Mouse (Mus musculus) heart, postnatal 0 days (tissue): ENCODE measurements around the gene Lingo2. TPM values are rescaled to one million over a fixed set of nuclear protein-coding genes. Genes with fewer than 3 reads are reported as not detected.

ENCODE experiments used
- ATAC-seq: fragments of 200-750 bp; cut with Nextera tagmentation; 2 replicates; pipeline ENCODE4 v1.8.0; 2017; ENCODE audit warnings: low read depth, moderate number of reproducible peaks, moderate library complexity; ENCODE audit not compliant: insufficient read depth
- DNase-seq: peaks from one replicate; pipeline ENCODE4 v3.0.0-alpha.2; 2016; ENCODE audit warnings: low spot score
- H3K27ac ChIP-seq: fragments of 300-500 bp; sonication (generic); 2 replicates; pipeline ENCODE4 v1.5.1; 2014; ENCODE audit warnings: low read depth, mild to moderate bottlenecking
- H3K27me3 ChIP-seq: fragments of 300-500 bp; sonication (generic); 2 replicates; pipeline ENCODE4 v1.6.1; 2014; ENCODE audit warnings: low read length, mixed read lengths; ENCODE audit not compliant: control insufficient read depth, insufficient read depth
- H3K36me3 ChIP-seq: fragments of 300-500 bp; sonication (generic); replicated peaks from 2 replicates; pipeline ENCODE4 v1.6.1; 2014; ENCODE audit warnings: low read length, mixed read lengths; ENCODE audit not compliant: control insufficient read depth, insufficient read depth
- H3K4me1 ChIP-seq: fragments of 300-500 bp; sonication (generic); 2 replicates; pipeline ENCODE4 v1.6.1; 2014; ENCODE audit warnings: antibody characterized with exemption; ENCODE audit not compliant: control insufficient read depth, insufficient read depth
- H3K4me2 ChIP-seq: fragments of 300-500 bp; sonication (generic); 2 replicates; pipeline ENCODE4 v1.6.1; 2014; ENCODE audit warnings: low read depth, mild to moderate bottlenecking, low read length, moderate library complexity
- H3K4me3 ChIP-seq: fragments of 300-500 bp; sonication (generic); 2 replicates; pipeline ENCODE4 v1.5.1; 2014; ENCODE audit warnings: low read depth, low read length
- H3K9ac ChIP-seq: fragments of 300-500 bp; sonication (generic); replicated peaks from 2 replicates; pipeline ENCODE4 v1.6.1; 2014; ENCODE audit warnings: low read depth, low read length, mixed read lengths
- H3K9me3 ChIP-seq: fragments of 300-500 bp; sonication (generic); replicated peaks from 2 replicates; pipeline ENCODE4 v1.6.1; 2016; ENCODE audit warnings: low read length; ENCODE audit not compliant: control insufficient read depth
- CTCF ChIP-seq: IDR thresholded peaks from 2 replicates; pipeline ENCODE4 v1.5.1; 2016; ENCODE audit warnings: antibody characterized with exemption, control low read depth, low read depth
- EP300 ChIP-seq: IDR thresholded peaks from 2 replicates; pipeline ENCODE4 v1.6.1; 2016; ENCODE audit warnings: antibody characterized with exemption, low read depth
- WGBS: fragments of 180-500 bp; shearing (Covaris S2); extraction: QIAGEN DNeasy Blood & Tissue Kit; methylation state at CpG from one replicate; pipeline ENCODE4 v1.1.7; 2014; 5-methylcytosine and 5-hydroxymethylcytosine counted together
- polyA plus RNA-seq: library from polyadenylated mRNA; unstranded; fragments of >200 nt; fragmentation: Nextera tagmentation; extraction: Ambion mirVana; gene quantifications from 2 replicates; pipeline ENCODE4 v1.2.1, GENCODE M21; 2015
- total RNA-seq: library from RNA; depleted of rRNA; stranded (reverse); fragments of >200 nt; gene quantifications from 2 replicates; pipeline ENCODE4 v1.2.3, GENCODE M21; 2014; ENCODE audit warnings: low replicate concordance

Lingo2 gene
- total and polyA plus RNA-seq, 2 experiments from 2014 or later, result 0.12 TPM; not detected in 1

DNA sequence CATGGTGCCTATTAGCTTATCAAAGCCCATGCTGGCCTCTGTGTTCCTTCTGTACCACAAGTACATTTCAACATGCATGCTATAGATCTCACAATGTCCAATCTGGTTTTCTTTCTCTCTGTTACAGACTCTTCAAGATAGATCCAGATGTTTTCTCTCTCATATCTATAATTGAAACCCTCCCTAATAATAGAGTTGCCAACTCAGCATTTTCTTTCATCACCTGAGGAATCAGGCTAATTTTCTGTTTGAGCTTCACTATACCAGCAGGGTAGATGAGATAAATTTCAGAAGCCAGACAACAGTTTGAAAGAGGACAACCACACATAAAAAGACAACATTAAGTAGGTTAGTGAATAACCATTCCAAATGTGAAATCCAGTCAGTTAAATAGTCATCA lies 303.8 kb downstream of the Lingo2 start:
- no peak for ATAC-seq
- H3K27me3 ChIP-seq, result no peaks in the 10 kb centered on the region
- H3K27ac ChIP-seq, result no peak overlapping the region
- no peak for TF ChIP-seq EP300
- TF ChIP-seq CTCF, result no peak
- no peak overlapping the region for H3K4me2 ChIP-seq
- no peak overlapping the region for H3K9ac ChIP-seq
- H3K4me1 ChIP-seq, result no peaks in the 10 kb centered on the region
- no peaks in the 10 kb centered on the region for H3K36me3 ChIP-seq
- no peak overlapping the region for H3K4me3 ChIP-seq
- no peaks in the 10 kb centered on the region for H3K9me3 ChIP-seq
- DNase-seq, result no peak

DNA sequence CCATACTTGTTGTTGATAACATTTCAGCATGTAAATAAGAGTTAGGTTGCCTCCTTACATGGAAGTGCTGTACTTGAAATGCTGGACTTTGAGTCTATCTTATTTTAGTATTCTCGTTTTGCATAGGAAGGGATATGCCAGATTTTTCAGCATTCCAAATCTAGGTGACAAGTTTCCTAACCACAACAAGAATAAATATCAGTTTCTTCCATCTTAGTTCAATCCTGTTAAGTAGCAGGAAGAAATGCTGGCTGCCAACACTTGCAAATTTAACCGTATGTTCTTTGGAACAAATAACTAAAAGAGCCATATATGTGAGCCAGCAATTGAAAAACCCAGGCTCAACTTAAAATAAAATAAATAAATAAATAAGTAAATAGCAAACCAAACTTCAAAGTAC lies 315.9 kb downstream of the Lingo2 start:
- no peak overlapping the region for H3K27ac ChIP-seq
- no peak for TF ChIP-seq CTCF
- no peak for TF ChIP-seq EP300
- no peaks in the 10 kb centered on the region for H3K9me3 ChIP-seq
- H3K4me2 ChIP-seq, result no peak overlapping the region
- H3K4me3 ChIP-seq, result no peak overlapping the region
- ATAC-seq (no peak), DNase-seq (no peak)
- no peaks in the 10 kb centered on the region for H3K36me3 ChIP-seq
- no peaks in the 10 kb centered on the region for H3K4me1 ChIP-seq
- 73% methylated on average over 2 of the region's 2 CpGs for WGBS
- H3K27me3 ChIP-seq, result no peaks in the 10 kb centered on the region
- H3K9ac ChIP-seq, result no peak overlapping the region

DNA sequence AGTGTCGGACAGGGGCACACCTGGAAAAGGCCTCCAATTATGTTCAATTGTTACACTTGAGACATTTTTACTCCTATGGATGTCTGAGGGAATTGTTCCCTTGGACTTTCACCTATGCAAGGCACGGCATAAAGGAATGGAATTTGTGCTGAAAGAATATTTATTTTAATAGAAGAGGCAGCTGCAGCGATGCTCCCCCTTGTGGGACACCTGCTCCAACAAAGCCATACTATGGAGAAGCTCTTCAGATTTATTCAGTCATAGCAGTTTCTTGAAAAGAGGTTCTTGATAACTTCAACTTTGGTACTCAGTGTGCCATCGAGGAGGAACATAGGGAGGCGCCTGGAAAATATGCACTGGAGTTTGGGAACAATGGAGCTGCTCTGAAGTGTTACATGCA lies 374.7 kb downstream of the Lingo2 start:
- Histone ChIP-seq H3K9me3 (no peaks in the 10 kb centered on the region), H3K4me3 (no peak overlapping the region), H3K27ac (no peak overlapping the region), H3K36me3 (no peaks in the 10 kb centered on the region), H3K9ac (no peak overlapping the region), H3K27me3 (no peaks in the 10 kb centered on the region), H3K4me1 (no peaks in the 10 kb centered on the region), H3K4me2 (no peak overlapping the region)
- DNase-seq, result peak; percentile 16
- no peak for TF ChIP-seq EP300
- TF ChIP-seq CTCF, result no peak
- no peak for ATAC-seq
- WGBS, result 59% methylated on average over 5 of the region's 5 CpGs

DNA sequence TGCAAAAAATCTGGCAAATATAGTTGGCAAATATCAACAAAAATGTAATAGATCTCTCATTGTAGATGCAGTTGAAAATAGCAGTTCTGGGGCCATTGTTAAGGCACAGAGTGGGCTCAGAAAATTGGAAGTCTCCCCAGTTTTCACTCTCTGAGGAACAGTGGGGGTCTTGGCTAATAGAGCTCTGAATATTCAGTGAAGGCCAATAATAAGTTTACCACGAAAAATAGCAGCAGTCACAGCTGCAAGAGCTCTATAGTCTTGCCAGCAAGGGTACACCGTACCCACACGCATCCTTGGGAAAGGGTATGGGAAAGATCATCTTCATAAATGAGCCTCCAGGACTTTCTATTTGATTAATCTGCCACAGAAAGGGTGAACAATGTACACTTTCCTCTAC lies 375.3 kb downstream of the Lingo2 start:
- TF ChIP-seq EP300, result no peak
- no peak for TF ChIP-seq CTCF
- H3K4me1 ChIP-seq, result no peaks in the 10 kb centered on the region
- H3K9me3 ChIP-seq, result no peaks in the 10 kb centered on the region
- H3K9ac ChIP-seq, result no peak overlapping the region
- DNase-seq (no peak), ATAC-seq (no peak)
- no peak overlapping the region for H3K27ac ChIP-seq
- H3K27me3 ChIP-seq, result no peaks in the 10 kb centered on the region
- no peak overlapping the region for H3K4me3 ChIP-seq
- no peaks in the 10 kb centered on the region for H3K36me3 ChIP-seq
- no peak overlapping the region for H3K4me2 ChIP-seq
- WGBS, result 63% methylated on average over 3 of the region's 3 CpGs

DNA sequence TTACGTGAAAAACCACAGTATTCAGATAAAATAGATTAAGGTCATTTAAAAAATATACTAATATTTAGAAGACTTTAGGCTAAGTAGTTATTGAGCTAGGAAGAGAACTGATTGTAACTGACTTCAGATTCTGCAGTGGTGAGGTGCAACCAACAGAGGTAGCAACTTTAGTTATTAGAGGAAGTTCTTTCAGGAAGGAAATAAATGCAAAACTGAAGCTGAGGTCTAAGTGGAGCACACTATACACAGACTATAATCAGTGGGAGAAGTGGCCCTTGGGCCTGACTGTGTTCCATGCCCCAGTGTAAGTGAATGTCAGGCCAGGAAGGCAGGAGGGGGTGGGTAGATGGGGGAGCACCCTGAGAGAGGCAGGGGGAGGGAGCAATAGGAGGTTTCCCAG lies 385.0 kb downstream of the Lingo2 start:
- TF ChIP-seq EP300 (no peak), CTCF (no peak)
- ATAC-seq, result no peak
- no peak overlapping the region for H3K4me2 ChIP-seq
- H3K36me3 ChIP-seq, result no peaks in the 10 kb centered on the region
- H3K27ac ChIP-seq, result no peak overlapping the region
- DNase-seq, result no peak
- no peak overlapping the region for H3K9ac ChIP-seq
- no peaks in the 10 kb centered on the region for H3K27me3 ChIP-seq
- H3K4me3 ChIP-seq, result no peak overlapping the region
- no peaks in the 10 kb centered on the region for H3K9me3 ChIP-seq
- 45% methylated on average over 1 of the region's 1 CpGs for WGBS
- no peaks in the 10 kb centered on the region for H3K4me1 ChIP-seq

DNA sequence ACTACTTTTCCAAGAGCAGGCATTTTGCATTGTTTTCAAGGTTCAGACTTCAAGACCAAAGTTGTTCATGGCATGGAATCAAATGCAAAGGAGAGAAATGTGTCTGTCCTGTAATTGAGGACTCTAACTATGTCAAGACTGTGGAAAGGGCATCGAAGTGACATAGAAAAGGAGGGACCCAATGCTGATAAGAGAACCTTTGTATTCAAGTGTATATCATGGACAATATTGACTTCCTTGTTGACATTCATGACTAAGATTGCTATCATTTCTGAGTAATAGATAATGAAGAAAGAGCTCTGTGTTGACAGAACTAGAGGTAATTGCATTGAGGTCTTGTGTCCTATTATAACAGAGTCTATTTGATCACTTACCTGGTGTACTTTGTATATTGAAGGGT lies 390.6 kb downstream of the Lingo2 start:
- WGBS, result 62% methylated on average over 1 of the region's 1 CpGs
- Histone ChIP-seq H3K4me3 (no peak overlapping the region), H3K9ac (no peak overlapping the region), H3K4me2 (no peak overlapping the region), H3K4me1 (no peaks in the 10 kb centered on the region), H3K27me3 (no peaks in the 10 kb centered on the region), H3K9me3 (no peaks in the 10 kb centered on the region), H3K36me3 (no peaks in the 10 kb centered on the region), H3K27ac (no peak overlapping the region)
- no peak for TF ChIP-seq CTCF
- TF ChIP-seq EP300, result no peak
- DNase-seq, result no peak
- ATAC-seq, result no peak
